Mouse (Mus musculus): ENCODE measurements at regions not wholly inside any gene's neighbourhood (a gene's known extent, or its start where the extent isn't known, plus 50 kb on each side); places are given as distances from the start of the nearest gene placed in this dataset.

- Histone ChIP-seq H3K27me3 (replicated peaks; ENCODE audit: control insufficient read depth, insufficient read depth, low read length) (no peaks in the 10 kb centered on the region), H3K36me3 (ENCODE audit: control insufficient read depth, insufficient read depth, low read length) (no peaks in the 10 kb centered on the region), H3K4me3 (ENCODE audit: insufficient read depth, low read depth, low read length) (no peak overlapping the region), H3K4me1 (ENCODE audit: control insufficient read depth, insufficient read depth, low read length) (no peaks in the 10 kb centered on the region), H3K27ac (ENCODE audit: insufficient read depth, low read depth, low read length) (no peak overlapping the region)
- DNase-seq = no peak
- 90% methylated on average over 4 of the region's 4 CpGs for WGBS
- TF ChIP-seq CTCF (conservative IDR thresholded peaks at IDR 0.05; ENCODE audit: insufficient read depth, insufficient read length, low read depth, low read length) (no peak), POLR2A (IDR thresholded peaks at IDR 0.05; ENCODE audit: low read depth, low read length) (no peak)
Measured at GRCm38 (mm10) chr8:34496751-34497150, 385.2 kb upstream of the Gm10131 start.

GRCm38 (mm10) chr8:34495974-34496373 lies 384.4 kb upstream of the Gm10131 start:
- Histone ChIP-seq H3K27me3 (replicated peaks; ENCODE audit: control insufficient read depth, insufficient read depth, low read length) (no peaks in the 10 kb centered on the region), H3K27ac (ENCODE audit: insufficient read depth, low read depth, low read length) (no peak overlapping the region), H3K4me1 (ENCODE audit: control insufficient read depth, insufficient read depth, low read length) (no peaks in the 10 kb centered on the region), H3K36me3 (ENCODE audit: control insufficient read depth, insufficient read depth, low read length) (no peaks in the 10 kb centered on the region), H3K4me3 (ENCODE audit: insufficient read depth, low read depth, low read length) (no peak overlapping the region)
- DNase-seq = no peak
- no peak for TF ChIP-seq POLR2A (IDR thresholded peaks at IDR 0.05; ENCODE audit: low read depth, low read length)
- TF ChIP-seq CTCF (conservative IDR thresholded peaks at IDR 0.05; ENCODE audit: insufficient read depth, insufficient read length, low read depth, low read length) = no peak
- 89% methylated on average over 4 of the region's 4 CpGs for WGBS

DNA sequence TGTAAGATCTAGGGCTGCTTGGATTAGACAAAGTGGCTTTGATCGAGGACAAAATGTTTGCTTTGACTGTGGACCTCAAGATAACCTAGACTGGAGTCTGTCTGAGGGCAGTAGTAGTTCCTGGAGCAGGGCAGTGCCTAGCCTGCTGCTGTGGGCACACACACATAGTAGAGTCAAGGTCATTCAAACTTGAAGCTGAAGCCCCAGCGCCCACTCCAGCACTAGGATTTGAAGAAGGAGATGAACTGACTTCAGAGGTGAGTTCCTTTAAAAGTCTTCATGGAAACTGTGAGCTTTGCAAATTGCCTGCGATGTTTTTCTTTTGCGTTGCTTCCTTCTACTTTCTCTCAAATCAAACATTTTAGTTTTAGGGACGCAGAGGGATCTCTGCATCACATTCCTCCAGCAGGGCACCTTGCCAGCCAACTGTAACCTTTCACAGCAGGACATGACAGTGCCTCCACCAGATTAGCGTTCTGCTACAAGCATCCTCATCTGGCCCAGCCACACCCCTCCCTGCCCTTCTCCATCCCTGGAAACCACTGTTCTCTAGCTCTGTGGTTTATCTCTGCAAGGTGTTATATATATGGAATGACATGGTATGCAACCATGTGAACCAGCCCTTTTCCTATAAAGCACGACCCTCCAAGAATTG lies 377.3 kb upstream of the Gm10131 start:
- Histone ChIP-seq H3K27me3 (replicated peaks; ENCODE audit: control insufficient read depth, insufficient read depth, low read length) (no peaks in the 10 kb centered on the region), H3K36me3 (ENCODE audit: control insufficient read depth, insufficient read depth, low read length) (no peaks in the 10 kb centered on the region), H3K27ac (ENCODE audit: insufficient read depth, low read depth, low read length) (no peak overlapping the region), H3K4me3 (ENCODE audit: insufficient read depth, low read depth, low read length) (no peak overlapping the region), H3K4me1 (ENCODE audit: control insufficient read depth, insufficient read depth, low read length) (no peaks in the 10 kb centered on the region)
- 72% methylated on average over 7 of the region's 7 CpGs for WGBS
- TF ChIP-seq POLR2A (IDR thresholded peaks at IDR 0.05; ENCODE audit: low read depth, low read length) = no peak
- no peak for TF ChIP-seq CTCF (conservative IDR thresholded peaks at IDR 0.05; ENCODE audit: insufficient read depth, insufficient read length, low read depth, low read length)
- no peak for DNase-seq

DNA sequence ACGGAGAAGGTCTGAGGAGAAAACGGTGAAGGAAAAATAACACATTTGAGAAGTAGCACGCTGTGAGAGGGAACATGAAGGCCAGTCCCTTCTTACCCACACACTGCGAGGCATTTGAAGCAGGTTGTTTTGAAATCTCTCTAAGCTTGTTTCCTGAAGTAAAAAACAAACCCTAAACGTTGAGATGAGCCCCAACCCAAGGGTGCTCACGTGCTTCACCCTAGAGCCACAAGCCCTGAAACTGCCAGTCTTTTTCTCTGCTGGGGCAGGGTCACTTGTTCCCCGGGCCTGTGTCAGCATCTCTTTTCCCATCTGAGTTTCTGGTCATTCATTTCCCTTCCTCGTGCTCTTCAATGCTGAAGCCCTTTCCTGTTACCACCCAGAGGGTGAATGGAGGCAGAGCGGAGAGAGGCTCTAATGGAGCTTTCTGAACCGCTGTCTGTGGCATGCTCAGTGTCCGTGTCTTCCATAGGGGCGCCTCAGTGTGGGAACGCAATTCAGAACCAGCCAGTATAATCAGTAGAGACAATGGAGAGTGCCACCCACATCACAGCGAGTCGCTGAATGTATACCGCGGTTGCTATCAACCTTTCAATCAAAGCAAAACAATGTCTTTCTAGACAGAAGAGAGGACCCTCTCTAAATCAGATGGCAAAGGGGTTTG lies 375.0 kb upstream of the Gm10131 start:
- Histone ChIP-seq H3K27me3 (replicated peaks; ENCODE audit: control insufficient read depth, insufficient read depth, low read length) (no peaks in the 10 kb centered on the region), H3K4me1 (ENCODE audit: control insufficient read depth, insufficient read depth, low read length) (no peaks in the 10 kb centered on the region), H3K27ac (ENCODE audit: insufficient read depth, low read depth, low read length) (no peak overlapping the region), H3K4me3 (ENCODE audit: insufficient read depth, low read depth, low read length) (no peak overlapping the region), H3K36me3 (ENCODE audit: control insufficient read depth, insufficient read depth, low read length) (no peaks in the 10 kb centered on the region)
- WGBS = 77% methylated on average over 17 of the region's 17 CpGs
- DNase-seq = no peak
- no peak for TF ChIP-seq POLR2A (IDR thresholded peaks at IDR 0.05; ENCODE audit: low read depth, low read length)
- no peak for TF ChIP-seq CTCF (conservative IDR thresholded peaks at IDR 0.05; ENCODE audit: insufficient read depth, insufficient read length, low read depth, low read length)

GRCm38 (mm10) chr8:34485905-34486304 lies 374.4 kb upstream of the Gm10131 start:
- TF ChIP-seq CTCF (conservative IDR thresholded peaks at IDR 0.05; ENCODE audit: insufficient read depth, insufficient read length, low read depth, low read length) (no peak), POLR2A (IDR thresholded peaks at IDR 0.05; ENCODE audit: low read depth, low read length) (no peak)
- H3K27me3 ChIP-seq (replicated peaks; ENCODE audit: control insufficient read depth, insufficient read depth, low read length) = no peaks in the 10 kb centered on the region
- no peak for DNase-seq
- no peaks in the 10 kb centered on the region for H3K36me3 ChIP-seq (ENCODE audit: control insufficient read depth, insufficient read depth, low read length)
- no peak overlapping the region for H3K4me3 ChIP-seq (ENCODE audit: insufficient read depth, low read depth, low read length)
- no peaks in the 10 kb centered on the region for H3K4me1 ChIP-seq (ENCODE audit: control insufficient read depth, insufficient read depth, low read length)
- WGBS = 94% methylated on average over 9 of the region's 9 CpGs
- no peak overlapping the region for H3K27ac ChIP-seq (ENCODE audit: insufficient read depth, low read depth, low read length)

- DNase-seq = no peak
- 85% methylated on average over 6 of the region's 6 CpGs for WGBS
- TF ChIP-seq POLR2A (IDR thresholded peaks at IDR 0.05; ENCODE audit: low read depth, low read length) (no peak), CTCF (conservative IDR thresholded peaks at IDR 0.05; ENCODE audit: insufficient read depth, insufficient read length, low read depth, low read length) (no peak)
- Histone ChIP-seq H3K4me3 (ENCODE audit: insufficient read depth, low read depth, low read length) (no peak overlapping the region), H3K36me3 (ENCODE audit: control insufficient read depth, insufficient read depth, low read length) (no peaks in the 10 kb centered on the region), H3K4me1 (ENCODE audit: control insufficient read depth, insufficient read depth, low read length) (no peaks in the 10 kb centered on the region), H3K27me3 (replicated peaks; ENCODE audit: control insufficient read depth, insufficient read depth, low read length) (no peaks in the 10 kb centered on the region), H3K27ac (ENCODE audit: insufficient read depth, low read depth, low read length) (no peak overlapping the region)
Measured at GRCm38 (mm10) chr8:34485346-34485745, 373.8 kb upstream of the Gm10131 start.

DNA sequence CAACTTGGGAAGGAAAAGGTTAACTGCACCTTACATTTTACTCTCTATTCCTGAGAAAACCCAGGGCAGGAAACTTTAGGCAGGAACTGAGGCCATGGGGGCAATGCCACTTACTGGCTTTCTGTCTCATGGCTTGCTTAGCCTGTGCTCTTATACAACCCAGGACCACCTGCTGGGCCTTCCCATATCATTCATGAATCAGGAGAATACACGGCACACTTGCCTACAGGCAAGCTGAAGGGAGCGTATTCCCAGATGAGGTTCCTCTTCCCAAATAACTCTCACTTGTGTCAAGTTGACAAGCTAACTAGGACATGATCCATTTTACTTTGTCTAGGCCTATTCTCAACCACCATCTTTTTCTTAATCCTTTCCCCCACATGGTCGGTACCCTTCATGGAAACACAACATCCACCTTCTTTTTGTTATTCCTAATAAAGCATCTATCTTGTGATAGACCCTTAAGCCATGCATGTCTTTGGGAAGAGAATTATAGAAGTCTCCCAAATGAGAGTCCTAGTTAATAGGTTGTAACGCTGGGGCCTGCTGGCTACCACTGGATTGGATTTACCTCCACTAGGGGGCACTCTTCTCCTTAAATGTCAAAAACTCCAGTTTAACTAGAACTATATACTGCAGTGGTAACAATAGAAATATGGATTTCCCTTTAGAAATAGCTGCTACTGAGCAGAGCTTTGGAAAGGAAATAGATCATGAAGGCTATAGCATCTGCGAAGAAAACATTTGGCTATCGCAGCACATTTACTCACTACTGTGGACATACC lies 373.2 kb upstream of the Gm10131 start:
- H3K36me3 ChIP-seq (ENCODE audit: control insufficient read depth, insufficient read depth, low read length) = no peaks in the 10 kb centered on the region
- H3K27me3 ChIP-seq (replicated peaks; ENCODE audit: control insufficient read depth, insufficient read depth, low read length) = no peaks in the 10 kb centered on the region
- no peak overlapping the region for H3K27ac ChIP-seq (ENCODE audit: insufficient read depth, low read depth, low read length)
- DNase-seq = peak; percentile 77
- no peak overlapping the region for H3K4me3 ChIP-seq (ENCODE audit: insufficient read depth, low read depth, low read length)
- 60% methylated on average over 6 of the region's 6 CpGs for WGBS
- TF ChIP-seq POLR2A (IDR thresholded peaks at IDR 0.05; ENCODE audit: low read depth, low read length) (no peak), CTCF (conservative IDR thresholded peaks at IDR 0.05; ENCODE audit: insufficient read depth, insufficient read length, low read depth, low read length) (peak; percentile 61)
- H3K4me1 ChIP-seq (ENCODE audit: control insufficient read depth, insufficient read depth, low read length) = no peaks in the 10 kb centered on the region
